Mouse (Mus musculus) brain, adult 10 weeks (tissue): Measurements from ENCODE around the gene Stam. TPM values are rescaled to one million over a fixed set of nuclear protein-coding genes. Genes with fewer than 3 reads are reported as not detected.

Experiments used
- polyA plus RNA-seq: library from polyadenylated mRNA; stranded (reverse); fragments of 350-450 nt; fragmentation: Illumina TruSeq; extraction: RNeasy Lipid Tissue Mini Kit (QIAGEN cat#74804); gene quantifications from one replicate; pipeline ENCODE4 v1.2.3, GENCODE M21; 2015; ENCODE audit warnings: low read depth, low replicate concordance

Stam gene
- 79.9 TPM for polyA plus RNA-seq

GRCm38 (mm10) chr2:14073362-14074220, at the start of gene Stam:
TSS of gene Stam (plus strand) at chr2:14074098.

GRCm38 (mm10) chr2:14055566-14056331, 18.1 kb upstream of the Stam start, which contains the start of gene Hacd1:
TSS of gene Hacd1 (minus strand) at chr2:14056135.

GRCm38 (mm10) chr2:14174334-14174733, 100.4 kb downstream of the Stam start, which contains the start of gene Tmem236:
TSS of gene Tmem236 (plus strand) at chr2:14174523.

Other genes with a start within 250 kb of the Stam start
- gene Hacd1, start 18.0 kb upstream of the Stam start, polyA plus RNA-seq = 17.8 TPM
- gene Tmem236, start 100.4 kb downstream of the Stam start, polyA plus RNA-seq = not detected
- 2.2 TPM for gene Mrc1, start 155.3 kb downstream of the Stam start, polyA plus RNA-seq